Mouse (Mus musculus) heart, postnatal 0 days (tissue): Measurements from ENCODE around the gene Hip1r.
A peak's percentile ranks its signal among the peaks of the same experiment; 100 is the strongest.

ENCODE experiments used
- CTCF ChIP-seq: IDR thresholded peaks from 2 replicates; pipeline ENCODE4 v1.5.1; 2016; ENCODE audit warnings: antibody characterized with exemption, control low read depth, low read depth
- EP300 ChIP-seq: IDR thresholded peaks from 2 replicates; pipeline ENCODE4 v1.6.1; 2016; ENCODE audit warnings: antibody characterized with exemption, low read depth

- TF ChIP-seq CTCF (peak; percentile 32), EP300 (no peak)
Observed at GRCm38 (mm10) chr5:124050095-124051050, 76.9 kb downstream of the Hip1r start.
